Mouse (Mus musculus) left cerebral cortex, postnatal 25 days (tissue): ENCODE measurements at regions not wholly inside any gene's neighbourhood (a gene's known extent, or its start where the extent isn't known, plus 50 kb on each side); places are given as distances from the start of the nearest gene placed in this dataset.

ENCODE experiments used
- DNase-seq, 2 experiments: peaks; one replicate each; pipeline ENCODE4 v3.0.0; 2022; ENCODE audit warnings: low spot score in 2 of 2, mixed read lengths in 1 of 2
- intact Hi-C: fragments of 180-260 bp; cut with DNase I; formaldehyde crosslinking; loops from one replicate; pipeline ENCODE4 v1.15.1; 2025

DNA sequence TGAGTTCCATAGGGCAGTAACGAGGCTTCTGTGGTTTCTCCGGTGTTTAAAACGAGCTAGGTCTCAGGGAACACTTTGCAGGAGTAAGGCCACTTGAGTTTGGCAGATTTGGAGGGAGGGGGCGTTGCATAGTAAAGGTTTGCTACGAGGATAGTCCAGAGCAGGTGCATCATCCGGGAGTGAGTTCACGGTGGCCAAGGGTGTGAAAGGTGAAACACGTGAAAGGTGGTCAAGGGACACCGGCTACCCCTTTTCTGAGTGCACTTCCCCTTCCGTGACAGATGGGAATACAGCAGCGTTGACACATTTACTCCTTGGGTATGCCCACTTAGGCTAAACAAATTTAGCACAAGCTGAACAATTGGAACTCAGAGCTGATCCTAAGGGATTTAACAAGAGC is 121.6 kb downstream of the Slc38a6 start:
- no peak for DNase-seq
- intact Hi-C loops = no loop called here

GRCm38 (mm10) chr12:73406556-73407087 is 120.0 kb downstream of the Slc38a6 start:
- no peak for DNase-seq
- intact Hi-C loops = no loop called here

DNA sequence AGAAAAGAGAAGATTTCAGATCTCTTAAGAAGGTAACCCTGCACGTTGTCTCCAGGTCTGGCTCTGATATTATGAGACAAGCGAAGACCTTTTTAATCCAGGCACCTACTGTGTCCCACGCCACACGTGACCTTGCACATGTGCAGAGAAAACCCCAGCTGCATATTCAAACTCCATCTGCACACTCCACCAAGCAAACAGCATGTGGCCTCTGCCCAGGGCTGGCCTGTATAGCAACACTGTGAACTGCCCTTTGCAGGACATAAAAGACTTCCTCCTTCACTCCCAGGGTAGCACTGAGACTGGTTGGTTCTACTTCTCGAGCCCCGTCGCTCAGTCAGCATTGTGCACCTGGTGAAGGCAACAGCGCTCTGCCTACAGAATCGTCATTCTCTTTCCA is 119.0 kb downstream of the Slc38a6 start:
- DNase-seq = no peak

GRCm38 (mm10) chr12:73405106-73405505 is 118.5 kb downstream of the Slc38a6 start:
- intact Hi-C loops = no loop called here
- DNase-seq = no peak

More for the DNA sequence above, 119.0 kb downstream of the Slc38a6 start:
- intact Hi-C loops = no loop called here

GRCm38 (mm10) chr12:73403906-73404474 is 117.4 kb downstream of the Slc38a6 start:
- intact Hi-C loops = no loop called here
- no peak for DNase-seq
